Mouse (Mus musculus) T-helper 2 cell (primary cell): ENCODE measurements around the gene Mrpl54.
"Not testable (repeated sequence)": the region's sequence is repeated elsewhere in the genome, so short reads cannot be mapped to it uniquely, and the experiment has no call there.

Experiments used
- in situ Hi-C: fragments of 300-600 bp; cut with MboI, MseI; formaldehyde crosslinking; loops from one replicate; pipeline ENCODE4 v1.15.1; 2025; ENCODE audit warnings: high pct_unique_total_duplicates

The Mrpl54 gene

GRCm38 (mm10) chr10:81230438-81231332 is 36.0 kb downstream of the Mrpl54 start, which contains the start of gene Atcay:
TSS of gene Atcay (minus strand) at chr10:81230833.
- in situ Hi-C loops, result no loop called here

DNA sequence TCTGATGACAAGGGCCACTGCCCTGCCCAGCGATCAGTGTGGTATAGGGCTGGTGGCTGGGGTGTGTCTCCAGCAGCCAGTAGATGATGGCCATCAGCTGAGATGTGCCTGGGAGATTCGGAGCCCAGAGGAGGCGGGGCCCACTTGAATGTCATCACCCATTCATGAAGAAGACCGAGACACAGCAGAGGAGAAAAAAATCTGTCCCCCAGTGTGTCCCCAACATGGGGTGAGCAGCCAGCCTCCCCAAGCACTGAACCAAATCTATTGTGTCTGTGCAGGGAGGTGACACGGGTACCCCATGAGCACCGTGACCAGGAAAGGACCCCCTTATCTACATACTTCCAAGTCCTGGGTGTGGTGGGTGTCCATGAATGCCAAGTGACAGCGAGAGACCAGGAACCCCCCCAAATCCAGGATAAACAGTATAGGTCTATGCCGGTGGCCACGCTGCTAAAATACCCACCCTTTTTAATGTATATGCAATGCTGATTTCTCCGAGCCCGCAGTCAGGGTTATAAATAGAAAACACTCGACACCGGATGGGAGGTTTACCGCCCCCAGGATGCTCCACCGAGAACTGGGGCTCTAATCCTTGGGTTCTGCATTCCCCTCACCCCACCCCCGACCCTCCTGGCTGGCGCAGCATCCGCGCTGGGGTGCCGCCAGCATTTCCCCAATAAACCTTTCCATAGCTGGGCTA is 36.8 kb downstream of the Mrpl54 start:
- in situ Hi-C loops, result no loop called here

DNA sequence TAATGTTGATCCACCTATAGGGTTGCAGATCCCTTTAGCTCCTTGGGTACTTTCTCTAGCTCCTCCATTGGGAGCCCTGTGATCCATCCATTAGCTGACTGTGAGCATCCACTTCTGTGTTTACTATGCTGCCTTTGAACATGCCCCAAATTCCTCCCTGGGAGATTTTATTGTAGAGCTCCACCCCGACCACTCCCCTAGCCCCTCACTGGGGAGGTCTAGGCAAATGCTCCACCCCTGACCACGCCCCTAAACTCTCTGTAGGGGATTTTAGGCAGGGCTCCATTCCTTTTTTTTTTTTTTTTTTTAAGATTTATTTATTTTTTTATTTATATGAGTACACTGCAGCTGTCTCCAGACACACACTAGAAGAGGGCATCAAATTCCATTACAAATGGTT is 43.0 kb downstream of the Mrpl54 start:
- in situ Hi-C loops, result not testable (repeated sequence)

- in situ Hi-C loops, result no loop called here
Observed at GRCm38 (mm10) chr10:81221402-81222015, 45.2 kb downstream of the Mrpl54 start.

DNA sequence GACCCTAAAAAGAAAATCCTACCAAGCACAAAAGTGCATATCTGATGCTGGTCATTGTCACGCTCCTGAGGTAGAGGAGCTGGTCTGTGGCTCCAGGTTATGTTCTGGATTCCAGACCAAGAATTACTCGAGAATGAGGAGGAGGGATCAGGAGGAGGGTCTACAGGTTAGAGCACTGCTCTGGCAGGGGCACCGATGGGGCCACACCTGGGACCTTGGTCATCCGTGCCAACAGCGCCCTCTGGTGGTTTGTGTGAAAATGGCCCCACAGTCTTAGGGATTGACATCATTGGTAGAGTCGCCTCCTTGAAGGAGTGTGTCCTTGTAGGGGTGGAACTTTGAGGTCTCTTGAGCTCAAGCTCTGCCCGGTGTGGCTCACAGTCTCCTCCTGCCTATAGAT is 48.8 kb downstream of the Mrpl54 start:
- in situ Hi-C loops, result no loop called here

- in situ Hi-C loops, result not testable (repeated sequence)
Observed at GRCm38 (mm10) chr10:81217267-81217666, 49.5 kb downstream of the Mrpl54 start.

GRCm38 (mm10) chr10:81216810-81217209 is 49.9 kb downstream of the Mrpl54 start:
- in situ Hi-C loops, result no loop called here

DNA sequence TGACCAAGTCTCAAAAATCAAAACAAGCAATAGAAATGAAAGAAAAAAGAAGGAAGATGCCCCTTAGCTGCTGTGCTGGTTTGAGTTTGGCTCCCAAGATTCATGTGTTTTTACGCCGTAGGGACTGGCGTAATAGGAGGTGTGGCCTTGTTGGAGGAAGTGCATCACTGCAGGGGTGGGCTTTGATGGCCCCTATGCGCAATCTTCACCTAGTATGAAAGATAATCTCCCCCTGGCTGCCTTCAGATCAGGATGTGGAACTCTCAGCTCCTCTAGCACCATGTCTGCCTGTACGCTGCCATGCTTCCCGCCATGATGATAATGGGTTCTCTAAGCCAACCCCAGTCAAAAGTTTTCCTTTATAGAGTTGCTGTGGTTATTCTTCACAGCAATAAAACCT is 50.5 kb downstream of the Mrpl54 start:
- in situ Hi-C loops, result no loop called here
